Mouse (Mus musculus): Measurements from ENCODE around the gene Olfr493.

Gene Olfr493

DNA sequence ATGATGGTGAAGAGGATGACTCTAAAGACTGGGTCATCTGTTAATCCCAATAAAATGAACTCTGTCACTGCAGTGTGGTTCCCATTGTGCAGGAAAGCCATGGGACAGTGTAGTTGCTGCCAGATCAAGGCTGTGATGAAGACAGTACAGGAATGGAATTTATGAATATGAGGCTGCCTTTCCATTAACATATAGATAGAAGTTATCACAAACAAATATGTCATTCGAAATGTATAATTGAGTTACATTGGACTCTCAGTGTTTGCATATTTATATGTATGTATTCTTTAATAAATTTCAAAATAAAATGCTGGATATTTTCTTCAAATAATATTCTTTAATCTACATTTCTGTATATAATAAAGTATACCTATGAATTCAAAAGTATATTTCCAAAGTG is at the start of gene Olfr493:
Gene Olfr493, minus strand, starts transcription at position 101 of the 400 bp plus-strand sequence.
- WGBS: 60% methylated on average over 1 of the region's 1 CpGs

- WGBS: 67% methylated on average over 1 of the region's 1 CpGs
These were observed 46.1 kb upstream of the Olfr493 start, which contains the start of gene Olfr495 for GRCm38 (mm10) chr7:108392867-108393266. Gene Olfr495, plus strand, starts transcription at chr7:108393167.

- 76% methylated on average over 3 of the region's 3 CpGs for WGBS
These were observed 18.3 kb upstream of the Olfr493 start, which contains the start of gene Olfr494 for GRCm38 (mm10) chr7:108365035-108365434. Gene Olfr494, plus strand, starts transcription at chr7:108365335.

- WGBS: 79% methylated on average over 2 of the region's 2 CpGs
These were observed 23.2 kb downstream of the Olfr493 start, which contains the start of gene Olfr492 for GRCm38 (mm10) chr7:108323574-108323973. Gene Olfr492, minus strand, starts transcription at chr7:108323674.

GRCm38 (mm10) chr7:108313151-108313550 is 33.6 kb downstream of the Olfr493 start, which contains the start of gene Olfr491:
Gene Olfr491, plus strand, starts transcription at chr7:108313451.
- 73% methylated on average over 1 of the region's 1 CpGs for WGBS
